ENCODE assay signal across 8 mouse cellular contexts in genomic region chr5:21732930-21733329, GRCm38 (mm10). TPM values are rescaled to one million over a fixed set of nuclear protein-coding genes. Genes with fewer than 3 reads are reported as not detected.
DNase-seq lines count a peak whose midpoint lies in the region; ATAC-seq lines count a peak whose summit lies in the region.

No protein-coding gene starts in this region.

- WGBS in neural tube, embryonic 15.5 days = 12% methylated on average over 8 of the region's 8 CpGs

- peak; percentile 27 for DNase-seq in cerebellum, adult 11-12 months
- peak; percentile 87 for DNase-seq in embryo, embryonic 10.5 days (ENCODE audit: low spot score)
- peak; percentile 39 for DNase-seq in heart, adult 8-10 months (ENCODE audit: low spot score)
- peak; percentile 17 to 30 for DNase-seq in kidney, adult 8-10 months
- DNase-seq in left cerebral cortex, postnatal 36 days (ENCODE audit: low spot score in 2 of 2) = peak; percentile 84 to 88

- H3K4me1 ChIP-seq in neural tube, embryonic 15.5 days = peaks cover 23% of the 10 kb centered on the region

- no peak for ATAC-seq in cerebellum, adult (ENCODE audit: insufficient number of reproducible peaks, low FRiP score, low TSS enrichment)
- ATAC-seq in neural tube, embryonic 15.5 days (ENCODE audit: low FRiP score) = peak; percentile 76
- ATAC-seq in erythroid progenitor cell, adult 5-6 weeks (replicated peaks; ENCODE audit: low FRiP score, poor library complexity, severe bottlenecking) = no peak

- no peaks in the 10 kb centered on the region for H3K9me3 ChIP-seq in neural tube, embryonic 15.5 days (replicated peaks)

- no peaks in the 10 kb centered on the region for H3K36me3 ChIP-seq in neural tube, embryonic 15.5 days

- no peak overlapping the region for H3K4me3 ChIP-seq in neural tube, embryonic 15.5 days (replicated peaks)

- intact Hi-C loops in left cerebral cortex, postnatal 36 days (cut with DNase I) = no loop called here

- peak overlapping the region; percentile 25 for H3K4me2 ChIP-seq in neural tube, embryonic 15.5 days

- H3K9ac ChIP-seq in neural tube, embryonic 15.5 days (replicated peaks) = 0 out of 2 replicates have a peak overlapping the region, but pooled peaks have one; percentile 7

- no peaks in the 10 kb centered on the region for H3K27me3 ChIP-seq in neural tube, embryonic 15.5 days (replicated peaks)

- peak overlapping the region; percentile 81 for H3K27ac ChIP-seq in neural tube, embryonic 15.5 days (replicated peaks)

RNA-seq across cellular contexts. Expression of gene Pmpcb, which starts 4.0 kb away (rescaled TPM):
- 100 to 1,000 TPM; 289 to 312 (median 300) TPM for total RNA-seq in heart, adult 8-10 months (2022)
- 10 to 100 TPM; 58.6 to 71.4 TPM for total RNA-seq in left cerebral cortex, postnatal 36 days (2021)
- 68.2 and 74.6 TPM in 2 replicates for polyA plus RNA-seq in neural tube, embryonic 15.5 days (2015; fragmentation: Nextera tagmentation; extraction: Ambion mirVana)
- 32.7 and 72.4 TPM in 2 replicates for total RNA-seq in erythroid progenitor cell, adult 5-6 weeks (2015; ENCODE audit: low replicate concordance)
- total RNA-seq in erythroid progenitor cell, adult 5-6 weeks (2017; ENCODE audit: low replicate concordance) = 56.0 and 71.2 TPM in 2 replicates

RNA-seq across cellular contexts. Expression of gene Napepld, which starts 31.7 kb away (rescaled TPM):
- 1 to 10 TPM; 5.0 to 7.0 (median 6.8) TPM for total RNA-seq in heart, adult 8-10 months (2022)
- 10 to 100 TPM; 11.6 to 15.4 TPM for total RNA-seq in left cerebral cortex, postnatal 36 days (2021)
- polyA plus RNA-seq in neural tube, embryonic 15.5 days (2015; fragmentation: Nextera tagmentation; extraction: Ambion mirVana) = 2.1 and 3.3 TPM in 2 replicates
- total RNA-seq in erythroid progenitor cell, adult 5-6 weeks (2015; ENCODE audit: low replicate concordance) = 1.4 and 1.7 TPM in 2 replicates
- total RNA-seq in erythroid progenitor cell, adult 5-6 weeks (2017; ENCODE audit: low replicate concordance) = 1.4 TPM in 1 of 2 replicates, not detected in the other

RNA-seq across cellular contexts. Expression of gene Dnajc2, which starts 52.1 kb away (rescaled TPM):
- total RNA-seq in heart, adult 8-10 months (2022) = 10 to 100 TPM; 19.5 to 23.9 (median 20.7) TPM
- total RNA-seq in left cerebral cortex, postnatal 36 days (2021) = 10 to 100 TPM; 29.6 to 31.8 TPM
- 69.9 and 77.8 TPM in 2 replicates for polyA plus RNA-seq in neural tube, embryonic 15.5 days (2015; fragmentation: Nextera tagmentation; extraction: Ambion mirVana)
- total RNA-seq in erythroid progenitor cell, adult 5-6 weeks (2015; ENCODE audit: low replicate concordance) = 10.5 and 23.9 TPM in 2 replicates
- total RNA-seq in erythroid progenitor cell, adult 5-6 weeks (2017; ENCODE audit: low replicate concordance) = 13.3 and 18.6 TPM in 2 replicates

RNA-seq across cellular contexts. Expression of gene Psmc2, which starts 52.2 kb away (rescaled TPM):
- 100 to 1,000 TPM in 1 of 4 experiments, 10 to 100 TPM in 3; 87.6 to 100 (median 93.1) TPM for total RNA-seq in heart, adult 8-10 months (2022)
- 100 to 1,000 TPM; 108 to 111 TPM for total RNA-seq in left cerebral cortex, postnatal 36 days (2021)
- polyA plus RNA-seq in neural tube, embryonic 15.5 days (2015; fragmentation: Nextera tagmentation; extraction: Ambion mirVana) = 186 and 189 TPM in 2 replicates
- 67.4 and 108 TPM in 2 replicates for total RNA-seq in erythroid progenitor cell, adult 5-6 weeks (2015; ENCODE audit: low replicate concordance)
- total RNA-seq in erythroid progenitor cell, adult 5-6 weeks (2017; ENCODE audit: low replicate concordance) = 41.2 and 51.7 TPM in 2 replicates

Comparison
In these comparisons a context has a peak if more than half of its experiments do, and no peak if none do; other contexts are left out.
1. DNase-seq: peak in every context shown above with its lines; median percentile 87 in embryo, embryonic 10.5 days; 86 in left cerebral cortex, postnatal 36 days; 39 in heart, adult 8-10 months; 27 in cerebellum, adult 11-12 months; 24 in kidney, adult 8-10 months.